Mouse (Mus musculus): ENCODE measurements around the gene Rac1. TPM values are rescaled to one million over a fixed set of nuclear protein-coding genes. Genes with fewer than 3 reads are reported as not detected.
A peak's percentile ranks its signal among the peaks of the same experiment; 100 is the strongest.

Gene Rac1
- polyA plus RNA-seq, 1 experiment from 2014 or later: 355 TPM

- H3K4me3 ChIP-seq: no peak overlapping the region
- H3K4me1 ChIP-seq: peaks cover 18% of the 10 kb centered on the region
- H3K27me3 ChIP-seq (replicated peaks): 0 out of 2 replicates have a peak, but pooled peaks cover 2% of the 10 kb centered on the region
- H3K9ac ChIP-seq: no peak overlapping the region
- peaks cover 63% of the 10 kb centered on the region for H3K36me3 ChIP-seq
- WGBS: 45% methylated on average over 15 of the region's 15 CpGs
- H3K4me2 ChIP-seq: peak overlapping the region; percentile 6
- H3K9me3 ChIP-seq: no peaks in the 10 kb centered on the region
- H3K27ac ChIP-seq (replicated peaks): peak overlapping the region; percentile 75
- no peak for ATAC-seq (ENCODE audit: extremely low read depth, insufficient number of reproducible peaks, low FRiP score, low TSS enrichment)
Observed at GRCm38 (mm10) chr5:143470421-143471164, 57.2 kb downstream of the Rac1 start.

GRCm38 (mm10) chr5:143469628-143470027, 58.2 kb downstream of the Rac1 start:
- WGBS: 87% methylated on average over 8 of the region's 8 CpGs
- Histone ChIP-seq H3K4me1 (peaks cover 26% of the 10 kb centered on the region), H3K36me3 (peaks cover 54% of the 10 kb centered on the region)

DNA sequence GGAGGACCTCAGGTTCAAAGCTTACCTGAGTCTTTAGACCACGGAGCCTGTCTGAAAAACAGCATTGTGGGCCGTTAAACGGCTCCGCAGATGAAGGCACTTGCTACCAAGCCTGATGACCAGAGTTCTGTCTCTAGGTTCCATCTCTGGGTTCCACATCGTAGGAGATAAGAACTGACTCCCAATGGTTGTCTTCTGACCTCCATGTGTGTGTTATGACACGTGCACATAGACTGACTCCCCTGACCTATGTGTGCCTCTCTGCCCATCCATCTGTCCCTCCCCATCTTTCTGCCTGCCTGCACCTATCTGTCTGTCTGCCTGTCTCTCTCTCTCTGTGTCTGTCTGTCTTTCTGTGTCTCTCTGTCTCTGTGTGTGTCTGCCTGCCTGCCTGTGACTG, 59.9 kb downstream of the Rac1 start:
- no peak overlapping the region for H3K4me3 ChIP-seq

More at GRCm38 (mm10) chr5:143469628-143470027, 58.2 kb downstream of the Rac1 start:
- Histone ChIP-seq H3K9ac (no peak overlapping the region), H3K27ac (replicated peaks) (peak overlapping the region; percentile 75; the same call in 1 of the 2 replicates), H3K4me3 (no peak overlapping the region), H3K27me3 (replicated peaks) (0 out of 2 replicates have a peak, but pooled peaks cover 6% of the 10 kb centered on the region), H3K4me2 (no peak overlapping the region), H3K9me3 (no peaks in the 10 kb centered on the region)
- no peak for ATAC-seq (ENCODE audit: extremely low read depth, insufficient number of reproducible peaks, low FRiP score, low TSS enrichment)

DNA sequence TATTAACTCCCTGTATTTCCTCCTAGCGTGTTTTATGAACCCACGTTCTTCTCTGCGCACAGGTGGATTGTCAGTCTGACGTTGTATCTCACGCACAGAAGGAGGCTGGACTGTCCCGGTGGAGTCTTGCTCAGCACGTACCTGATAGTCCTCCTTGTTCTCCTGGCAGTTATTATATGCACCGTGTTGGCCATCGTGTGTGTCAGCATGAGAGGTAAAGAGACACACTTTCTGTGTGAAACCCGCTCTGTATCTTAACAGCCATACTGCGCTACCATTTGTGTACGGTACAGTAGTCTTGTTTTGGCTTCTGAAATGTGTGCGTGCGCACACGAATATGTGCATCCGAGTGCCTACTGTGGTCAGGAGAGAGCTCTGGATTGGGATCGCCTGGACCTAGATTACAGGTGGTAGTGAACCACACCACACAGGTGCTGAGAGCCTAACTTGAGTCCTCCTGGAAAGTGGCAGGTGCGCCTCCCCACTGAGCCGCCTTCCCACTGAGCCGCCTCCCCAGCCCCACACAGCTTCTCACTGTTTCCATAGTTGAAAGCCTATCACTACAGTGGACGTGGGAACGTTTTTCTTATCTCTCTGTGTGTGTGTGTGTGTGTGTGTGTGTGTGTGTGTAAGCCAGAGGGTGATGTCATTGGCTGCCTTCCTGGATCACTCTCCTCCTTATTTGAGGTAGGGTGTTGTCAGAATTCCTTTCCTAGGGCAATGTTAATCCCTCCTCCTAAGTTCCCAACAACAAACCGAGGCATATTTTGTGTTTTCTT, 60.8 kb downstream of the Rac1 start:
- no peak overlapping the region for H3K4me2 ChIP-seq
- peaks cover 31% of the 10 kb centered on the region for H3K36me3 ChIP-seq
- H3K27me3 ChIP-seq (replicated peaks): 0 out of 2 replicates have a peak, but pooled peaks cover 13% of the 10 kb centered on the region
- no peak overlapping the region for H3K9ac ChIP-seq
- peaks cover 31% of the 10 kb centered on the region for H3K4me1 ChIP-seq
- H3K27ac ChIP-seq (replicated peaks): no peak overlapping the region
- no peak for ATAC-seq (ENCODE audit: extremely low read depth, insufficient number of reproducible peaks, low FRiP score, low TSS enrichment)
- H3K4me3 ChIP-seq: no peak overlapping the region
- WGBS: 84% methylated on average over 23 of the region's 23 CpGs
- no peaks in the 10 kb centered on the region for H3K9me3 ChIP-seq

More for the DNA sequence above, 59.9 kb downstream of the Rac1 start:
- Histone ChIP-seq H3K9me3 (no peaks in the 10 kb centered on the region), H3K4me1 (peaks cover 31% of the 10 kb centered on the region), H3K36me3 (peaks cover 37% of the 10 kb centered on the region), H3K27ac (replicated peaks) (no peak overlapping the region), H3K9ac (no peak overlapping the region), H3K27me3 (replicated peaks) (0 out of 2 replicates have a peak, but pooled peaks cover 6% of the 10 kb centered on the region), H3K4me2 (no peak overlapping the region)
- ATAC-seq (ENCODE audit: extremely low read depth, insufficient number of reproducible peaks, low FRiP score, low TSS enrichment): no peak
- WGBS: 91% methylated on average over 6 of the region's 6 CpGs

GRCm38 (mm10) chr5:143465156-143466085, 62.4 kb downstream of the Rac1 start:
- WGBS: 30% methylated on average over 23 of the region's 23 CpGs
- peaks cover 24% of the 10 kb centered on the region for H3K4me1 ChIP-seq
- peak overlapping the region; percentile 96 for H3K4me2 ChIP-seq
- H3K27me3 ChIP-seq (replicated peaks): 0 out of 2 replicates have a peak, but pooled peaks cover 13% of the 10 kb centered on the region
- ATAC-seq (ENCODE audit: extremely low read depth, insufficient number of reproducible peaks, low FRiP score, low TSS enrichment): no peak
- peak overlapping the region; percentile 82 for H3K4me3 ChIP-seq
- peaks cover 29% of the 10 kb centered on the region for H3K36me3 ChIP-seq
- no peak overlapping the region; the same call in 1 of the 2 replicates for H3K27ac ChIP-seq (replicated peaks)
- no peaks in the 10 kb centered on the region for H3K9me3 ChIP-seq
- peak overlapping the region; percentile 88 for H3K9ac ChIP-seq

- Histone ChIP-seq H3K4me1 (peaks cover 21% of the 10 kb centered on the region), H3K27me3 (replicated peaks) (0 out of 2 replicates have a peak, but pooled peaks cover 13% of the 10 kb centered on the region), H3K4me2 (peak overlapping the region; percentile 96), H3K27ac (replicated peaks) (peak overlapping the region; percentile 58; the same call in 1 of the 2 replicates), H3K4me3 (peak overlapping the region; percentile 82), H3K9me3 (no peaks in the 10 kb centered on the region), H3K36me3 (peaks cover 25% of the 10 kb centered on the region), H3K9ac (peak overlapping the region; percentile 88)
- WGBS: 0% methylated on average over 20 of the region's 20 CpGs
- no peak for ATAC-seq (ENCODE audit: extremely low read depth, insufficient number of reproducible peaks, low FRiP score, low TSS enrichment)
Observed at GRCm38 (mm10) chr5:143464757-143465118, 63.1 kb downstream of the Rac1 start.

DNA sequence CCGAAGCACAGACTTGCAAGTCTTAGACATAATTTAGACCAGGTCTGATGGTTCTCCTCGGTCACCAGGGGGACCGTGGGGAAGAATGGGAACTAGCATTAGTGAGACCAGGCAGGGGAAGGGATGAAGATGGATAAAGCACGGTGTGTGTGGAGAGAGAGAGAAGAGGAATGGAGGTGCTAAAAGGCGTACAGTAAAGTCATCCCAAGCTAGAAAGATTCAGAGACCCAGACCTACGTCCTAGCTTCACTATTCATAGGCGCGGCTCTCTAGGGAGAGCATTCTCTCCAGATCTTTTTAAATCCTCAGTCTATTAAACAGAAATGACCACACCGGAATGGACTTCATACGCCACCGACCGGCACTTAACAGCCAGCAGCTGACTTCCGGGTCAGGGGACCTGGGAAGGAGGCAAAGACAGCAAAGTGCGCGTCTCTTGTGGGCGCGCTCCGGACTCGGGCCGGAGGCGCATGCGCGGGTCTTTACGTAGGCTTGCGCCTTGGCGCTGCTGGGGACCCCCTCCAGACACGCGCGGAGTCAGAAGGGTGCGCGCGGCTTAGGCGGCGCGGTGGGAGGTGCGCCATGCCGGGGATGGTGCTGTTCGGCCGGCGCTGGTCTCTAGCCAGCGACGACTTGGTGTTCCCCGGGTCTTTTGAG, 63.6 kb downstream of the Rac1 start, which contains the start of gene Daglb:
Gene Daglb (plus strand): TSS at position 485 of the 657 bp plus-strand sequence.
- peak within 1 kb of the TSS; percentile 88 for H3K9ac ChIP-seq
- 0 out of 2 replicates have a peak, but pooled peaks cover 13% of the 10 kb centered on the region for H3K27me3 ChIP-seq (replicated peaks)
- ATAC-seq (ENCODE audit: extremely low read depth, insufficient number of reproducible peaks, low FRiP score, low TSS enrichment): peak; percentile 82
- peak within 1 kb of the TSS; percentile 82 for H3K4me3 ChIP-seq
- no peaks in the 10 kb centered on the region for H3K9me3 ChIP-seq
- peak within 1 kb of the TSS; percentile 96 for H3K4me2 ChIP-seq
- H3K27ac ChIP-seq (replicated peaks): peak within 1 kb of the TSS; percentile 58
- peaks cover 20% of the 10 kb centered on the region for H3K36me3 ChIP-seq
- peaks cover 21% of the 10 kb centered on the region for H3K4me1 ChIP-seq
- WGBS: 3% methylated on average over 43 of the region's 43 CpGs

DNA sequence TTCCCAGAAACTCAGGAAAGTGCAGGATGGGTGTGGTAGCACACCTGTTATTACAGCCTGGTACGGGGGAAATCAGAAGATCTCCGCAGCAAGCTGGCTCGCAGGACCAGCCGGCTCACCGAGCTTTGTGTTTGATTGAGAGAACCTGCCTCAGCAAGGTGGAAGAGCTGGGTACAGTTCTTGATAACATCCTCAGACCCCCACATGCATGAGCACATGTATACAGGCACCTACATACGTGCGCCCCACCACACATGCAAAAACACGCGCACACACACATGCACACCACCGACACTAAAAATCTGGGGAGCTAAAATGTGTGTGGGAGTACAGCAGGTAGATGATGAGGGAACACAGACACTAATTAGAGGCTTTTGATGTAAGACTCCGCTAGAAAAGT, 64.2 kb downstream of the Rac1 start:
- ATAC-seq (ENCODE audit: extremely low read depth, insufficient number of reproducible peaks, low FRiP score, low TSS enrichment): no peak
- H3K4me2 ChIP-seq: peak overlapping the region; percentile 96
- peaks cover 21% of the 10 kb centered on the region for H3K4me1 ChIP-seq
- peaks cover 19% of the 10 kb centered on the region for H3K36me3 ChIP-seq
- WGBS: 75% methylated on average over 11 of the region's 11 CpGs
- peak overlapping the region; percentile 82 for H3K4me3 ChIP-seq
- H3K27me3 ChIP-seq (replicated peaks): 0 out of 2 replicates have a peak, but pooled peaks cover 13% of the 10 kb centered on the region
- H3K9ac ChIP-seq: peak overlapping the region; percentile 88
- H3K9me3 ChIP-seq: no peaks in the 10 kb centered on the region
- peak overlapping the region; percentile 58 for H3K27ac ChIP-seq (replicated peaks)

Measured in heart, embryonic 13.5 days (tissue).